Mouse (Mus musculus) layer of hippocampus, adult 9-10 months (tissue): ENCODE results near the gene Icam5.
"Not testable (repeated sequence)": the region's sequence is repeated elsewhere in the genome, so short reads cannot be mapped to it uniquely, and the experiment has no call there.

Experiments used
- DNase-seq: peaks from one replicate; pipeline ENCODE4 v3.0.0; 2022; ENCODE audit warnings: low spot score

The Icam5 gene

DNA sequence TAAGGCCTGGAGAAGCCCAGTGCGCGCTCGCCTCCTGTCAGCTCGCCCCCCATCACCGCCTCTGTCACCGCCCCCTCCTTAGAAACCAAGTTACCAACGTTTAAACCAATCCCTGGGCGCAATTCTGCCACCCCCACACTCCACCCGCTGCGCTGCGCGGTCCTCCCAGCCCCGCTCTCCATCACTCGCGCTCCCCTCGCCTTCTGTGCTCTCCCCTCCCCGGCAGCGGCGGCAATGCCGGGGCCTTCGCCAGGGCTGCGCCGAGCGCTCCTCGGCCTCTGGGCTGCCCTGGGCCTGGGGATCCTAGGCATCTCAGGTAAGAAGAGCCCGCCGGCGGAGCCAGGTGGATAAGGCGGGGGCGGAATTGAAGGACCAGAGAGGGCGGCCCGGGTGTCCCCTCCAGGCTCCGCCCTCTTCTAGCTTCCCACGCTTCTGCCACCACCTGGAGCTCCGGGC lies at the start of gene Icam5:
Gene Icam5, plus strand, starts transcription at position 178 of the 456 bp plus-strand sequence.
- no peak for DNase-seq

DNA sequence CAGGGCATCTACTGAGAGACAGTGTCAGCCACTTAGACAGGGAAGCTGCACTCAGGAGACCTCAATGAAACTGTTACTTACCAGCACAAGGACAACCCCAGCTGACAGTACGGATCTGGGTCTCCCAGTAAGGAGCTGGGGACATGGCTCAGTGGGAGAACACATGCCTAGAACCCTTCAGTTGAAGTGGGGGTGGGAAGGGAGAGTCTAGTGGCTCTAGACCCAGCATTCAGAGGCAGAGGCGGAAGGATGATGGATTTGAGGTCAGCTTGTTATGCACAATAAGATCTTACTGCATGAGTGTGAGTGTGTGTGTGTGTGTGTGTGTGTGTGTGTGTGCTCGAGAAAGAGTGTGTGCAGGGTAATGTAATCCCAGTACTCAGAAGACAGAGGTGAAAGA lies 49.7 kb upstream of the Icam5 start:
- DNase-seq, result no peak

DNA sequence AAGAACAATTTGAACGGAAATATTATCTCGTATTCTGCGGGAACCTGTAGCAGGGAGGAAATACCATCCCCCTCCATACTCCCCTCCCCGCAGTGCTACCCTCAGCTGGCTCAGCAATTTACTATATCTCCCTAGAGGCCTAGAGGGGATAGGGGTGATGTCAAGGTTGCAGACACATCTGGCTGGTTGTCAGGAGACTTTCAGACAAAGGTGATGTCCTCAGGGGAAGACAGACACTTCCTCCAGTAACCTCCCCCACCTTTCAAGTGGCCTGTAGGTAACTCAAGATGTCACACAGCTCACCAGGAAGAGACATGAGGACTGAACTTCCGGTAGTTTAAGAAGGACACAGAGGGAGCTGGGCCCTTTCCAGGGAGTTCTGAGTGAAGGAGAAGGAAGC lies 48.7 kb upstream of the Icam5 start:
- no peak for DNase-seq

DNA sequence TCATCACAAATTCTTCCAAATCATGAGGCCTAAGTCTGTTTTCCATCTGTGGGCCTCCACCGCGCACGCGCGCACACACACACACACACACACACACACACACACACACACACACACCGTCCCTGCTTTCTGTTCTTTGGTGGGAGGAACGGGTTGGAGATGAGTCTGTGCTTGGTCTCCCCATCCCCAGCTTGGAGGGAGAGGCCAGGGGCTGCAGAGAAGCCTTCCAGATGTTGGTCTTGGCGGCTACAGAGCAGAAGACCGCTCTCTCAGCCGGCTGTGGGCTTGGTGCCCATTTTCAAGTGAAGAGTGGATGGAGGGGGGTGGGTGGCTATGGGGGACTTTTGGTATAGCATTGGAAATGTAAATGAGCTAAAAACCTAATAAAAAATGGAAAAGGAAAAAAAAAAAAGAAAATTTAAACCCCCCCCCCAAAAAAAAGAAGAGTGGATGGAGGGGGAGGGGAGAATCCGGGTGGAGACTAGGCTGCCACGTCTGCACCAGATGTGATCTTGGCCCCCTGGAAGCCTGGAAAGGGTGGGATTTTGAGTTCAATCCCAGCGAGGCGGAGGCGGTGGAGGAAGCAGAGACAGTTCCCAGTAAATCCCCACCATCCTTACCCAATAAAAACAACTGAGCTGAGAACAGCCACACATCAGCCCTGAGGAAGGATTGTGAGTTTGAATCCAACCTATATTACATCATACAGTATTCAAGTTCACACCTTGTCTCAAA lies 44.8 kb upstream of the Icam5 start:
- no peak for DNase-seq

DNA sequence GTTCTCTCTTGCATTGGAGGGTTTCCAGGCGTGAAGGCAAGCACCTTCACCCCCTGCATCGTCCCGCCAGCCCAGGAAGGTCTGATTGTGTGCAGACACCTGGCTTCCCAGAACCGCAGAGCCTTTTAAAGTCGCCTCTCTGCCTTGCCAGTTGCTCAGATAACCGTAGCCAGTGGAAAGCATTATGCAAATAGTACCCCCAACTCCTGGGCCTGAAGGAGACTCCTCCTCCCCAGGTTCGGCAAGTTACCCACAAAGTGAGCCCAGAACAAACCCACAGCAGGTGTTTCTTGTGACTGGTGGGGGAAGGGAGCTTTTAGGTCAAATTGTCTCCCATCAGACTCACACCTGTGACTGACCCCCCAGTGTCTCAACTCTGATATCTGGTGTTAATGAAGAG lies 43.9 kb upstream of the Icam5 start:
- DNase-seq, result no peak

DNA sequence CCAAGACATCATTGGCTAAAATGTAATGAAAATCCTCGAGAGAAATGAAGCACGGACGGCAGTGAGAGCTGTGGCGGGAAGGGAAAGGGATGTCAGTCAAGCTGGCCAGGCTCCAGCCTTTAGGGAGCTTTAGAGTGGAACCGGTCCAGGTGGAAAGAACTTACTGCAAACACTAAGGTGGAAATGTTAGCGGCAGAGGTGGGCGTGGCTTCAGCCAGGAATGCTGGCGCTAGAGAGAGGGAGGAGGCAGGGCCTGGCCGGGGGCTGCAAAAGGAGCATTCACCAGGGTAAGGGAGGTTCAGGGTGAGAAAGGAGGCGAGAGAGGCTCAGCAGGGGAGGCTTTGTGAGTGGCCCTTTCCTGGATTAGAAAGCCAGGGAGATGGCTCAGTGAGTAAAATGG lies 41.0 kb upstream of the Icam5 start:
- no peak for DNase-seq

DNA sequence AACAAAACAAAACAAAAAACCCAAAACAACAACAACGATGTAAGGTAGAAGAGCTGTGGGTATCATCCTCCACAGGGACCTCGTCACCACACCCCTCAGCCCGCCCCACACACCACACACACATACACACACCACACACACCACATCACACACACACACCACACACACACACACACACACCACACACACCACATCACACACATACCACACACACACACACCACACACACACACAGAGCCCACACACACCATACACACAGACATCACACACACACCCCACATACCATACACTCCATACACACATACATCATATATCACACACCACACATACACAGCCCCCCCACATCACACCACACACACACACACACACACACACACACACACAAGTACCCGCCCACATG lies 40.3 kb upstream of the Icam5 start:
- no peak for DNase-seq

DNA sequence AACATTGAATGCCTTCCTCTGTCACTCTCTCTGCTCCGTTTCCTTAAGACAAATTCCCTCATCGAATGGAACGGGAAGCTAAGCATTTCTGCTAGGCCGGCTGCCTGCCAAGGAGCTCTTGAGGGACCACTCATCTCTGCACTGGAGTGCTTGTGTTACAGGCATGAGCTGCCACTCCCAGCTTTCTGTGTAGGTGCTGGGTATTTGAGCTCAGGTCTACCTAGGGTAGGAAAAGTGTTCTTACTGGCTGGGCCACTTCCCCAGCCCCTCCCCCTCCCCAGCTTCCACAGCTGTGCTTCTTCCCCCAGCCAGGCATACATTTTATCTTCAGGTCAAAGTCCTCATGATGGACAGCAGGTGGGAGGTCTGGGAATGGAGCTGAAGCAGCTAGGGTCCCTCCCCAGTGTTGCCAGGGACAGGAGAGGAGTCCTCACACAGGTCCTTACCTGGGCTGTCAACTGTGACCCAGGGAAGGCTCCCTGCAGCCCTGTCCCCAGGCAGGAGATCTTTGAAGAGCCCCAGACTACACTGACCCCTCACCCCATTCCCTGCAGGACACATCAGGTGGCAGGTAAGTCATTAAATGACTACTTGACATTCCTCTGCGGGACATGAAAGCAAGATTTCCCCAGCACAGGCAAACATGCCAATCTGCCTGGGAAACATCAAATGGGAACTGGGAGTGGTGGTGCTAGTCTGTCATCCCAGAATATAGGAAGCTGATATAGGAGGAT lies 38.5 kb upstream of the Icam5 start:
- DNase-seq, result no peak

DNA sequence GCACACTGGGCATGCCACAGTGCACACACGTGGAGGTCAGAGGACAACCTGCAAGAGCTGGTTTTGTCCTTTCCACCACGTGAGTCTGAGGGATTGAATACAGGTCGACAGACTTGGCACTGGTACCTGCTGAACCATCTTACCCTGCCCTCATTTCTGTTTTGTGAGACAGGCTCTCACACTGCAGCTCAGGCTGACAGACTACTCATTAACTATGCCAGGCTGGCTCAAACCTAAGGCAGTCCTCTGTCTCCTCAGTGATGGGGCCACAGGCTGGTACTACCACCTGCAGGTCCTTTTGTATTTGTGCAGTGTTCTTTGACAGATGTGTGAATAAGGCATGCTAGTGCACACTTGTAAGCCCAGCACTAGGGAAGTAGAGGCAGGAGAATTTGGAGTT lies 36.8 kb upstream of the Icam5 start:
- DNase-seq, result no peak

DNA sequence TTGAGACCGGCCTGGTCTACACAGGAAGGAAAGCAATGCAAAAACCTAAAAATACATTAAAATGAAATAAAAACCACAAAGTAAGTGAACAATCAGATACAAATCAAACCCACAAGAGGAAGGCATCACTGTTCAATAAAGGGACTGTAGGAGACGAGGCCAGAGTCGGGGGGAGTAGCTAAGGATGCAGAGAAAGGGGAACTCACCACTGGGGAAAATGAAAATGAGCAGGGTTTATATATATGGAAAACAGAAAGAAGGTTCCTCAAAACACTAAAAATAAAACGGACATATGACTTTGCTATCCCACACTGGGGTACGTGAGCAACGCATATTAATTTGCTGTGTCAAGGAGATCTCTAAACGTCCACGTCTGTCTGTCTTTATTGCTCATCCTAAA lies 34.8 kb upstream of the Icam5 start:
- DNase-seq, result no peak

DNA sequence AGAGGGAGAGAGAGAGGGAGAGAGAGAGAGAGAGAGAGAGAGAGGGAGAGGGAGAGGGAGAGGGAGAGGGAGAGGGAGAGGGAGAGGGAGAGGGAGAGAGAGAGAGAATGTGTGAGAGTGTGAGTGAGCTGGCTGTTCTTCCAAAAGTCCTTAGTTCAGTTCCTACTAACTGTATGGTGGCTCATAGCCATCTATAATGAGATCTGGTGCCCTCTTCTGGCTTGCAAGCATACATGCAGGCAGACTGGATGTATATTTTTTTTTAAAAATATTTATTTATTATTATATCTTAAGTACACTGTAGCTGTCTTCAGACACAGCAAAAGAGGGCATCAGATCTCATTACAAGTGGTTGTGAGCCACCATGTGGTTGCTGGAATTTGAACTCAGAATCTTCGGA lies 33.5 kb upstream of the Icam5 start:
- DNase-seq, result not testable (repeated sequence)

DNA sequence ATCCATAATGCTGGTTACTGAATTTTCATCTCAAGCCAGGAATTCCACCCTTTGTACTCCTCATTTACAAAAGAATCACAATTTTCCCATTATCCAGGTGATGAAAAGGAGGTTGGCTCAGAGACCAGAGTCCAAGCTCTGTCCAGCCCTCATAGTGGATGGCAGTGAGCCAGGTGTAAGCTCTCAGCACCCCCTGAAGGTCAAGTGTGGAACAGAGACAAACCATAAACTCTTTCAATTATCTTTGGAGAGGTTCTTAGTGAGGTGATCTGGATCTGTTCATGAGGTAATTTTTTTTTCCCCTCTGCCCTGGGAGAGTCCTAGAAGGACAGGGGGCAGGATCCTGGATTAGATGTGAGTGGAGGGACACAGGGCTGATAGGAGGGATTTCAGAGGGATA lies 31.1 kb upstream of the Icam5 start:
- DNase-seq, result no peak

DNA sequence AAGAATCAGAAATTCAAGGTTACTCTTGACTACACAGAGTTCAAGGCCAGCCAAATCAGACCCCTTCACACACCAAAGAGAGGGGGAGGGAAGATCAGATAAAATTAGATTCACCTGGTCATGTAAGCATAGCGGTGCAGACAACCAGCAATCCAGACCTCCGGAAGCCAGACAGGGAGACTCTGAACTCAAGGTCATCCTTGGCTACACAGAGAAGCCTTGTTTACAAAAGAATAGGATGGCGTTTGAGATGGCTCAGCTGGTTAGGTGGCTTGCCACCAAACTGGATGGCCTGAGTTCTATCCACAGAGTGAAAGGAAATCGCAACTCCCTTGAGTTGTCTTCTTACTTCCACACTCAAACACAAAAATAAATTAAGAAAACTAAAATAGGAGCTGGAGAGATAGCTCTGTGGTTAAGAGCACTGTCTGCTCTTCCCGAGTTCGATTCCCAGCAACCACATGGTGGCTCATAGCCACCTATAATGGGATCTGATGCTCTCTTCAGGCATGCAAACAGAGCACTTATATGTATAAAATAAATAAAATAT lies 30.1 kb upstream of the Icam5 start:
- no peak for DNase-seq

DNA sequence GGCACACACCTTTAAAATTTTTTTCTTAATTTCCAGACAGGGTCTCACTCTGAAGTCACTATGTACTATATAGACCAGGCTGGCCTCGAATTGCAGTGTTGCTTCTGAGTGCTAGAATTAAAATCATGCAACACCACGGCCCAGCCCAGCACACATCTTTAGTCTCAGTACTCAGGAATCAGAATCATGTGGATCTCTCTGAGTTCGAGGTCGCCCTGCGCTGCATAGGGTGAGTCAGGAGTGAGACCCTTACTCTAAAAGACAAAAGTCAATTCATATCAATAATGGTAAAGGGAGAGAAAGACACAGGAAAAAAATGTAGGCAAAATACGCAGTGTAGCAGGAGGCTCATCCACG lies 29.6 kb upstream of the Icam5 start:
- DNase-seq, result no peak

DNA sequence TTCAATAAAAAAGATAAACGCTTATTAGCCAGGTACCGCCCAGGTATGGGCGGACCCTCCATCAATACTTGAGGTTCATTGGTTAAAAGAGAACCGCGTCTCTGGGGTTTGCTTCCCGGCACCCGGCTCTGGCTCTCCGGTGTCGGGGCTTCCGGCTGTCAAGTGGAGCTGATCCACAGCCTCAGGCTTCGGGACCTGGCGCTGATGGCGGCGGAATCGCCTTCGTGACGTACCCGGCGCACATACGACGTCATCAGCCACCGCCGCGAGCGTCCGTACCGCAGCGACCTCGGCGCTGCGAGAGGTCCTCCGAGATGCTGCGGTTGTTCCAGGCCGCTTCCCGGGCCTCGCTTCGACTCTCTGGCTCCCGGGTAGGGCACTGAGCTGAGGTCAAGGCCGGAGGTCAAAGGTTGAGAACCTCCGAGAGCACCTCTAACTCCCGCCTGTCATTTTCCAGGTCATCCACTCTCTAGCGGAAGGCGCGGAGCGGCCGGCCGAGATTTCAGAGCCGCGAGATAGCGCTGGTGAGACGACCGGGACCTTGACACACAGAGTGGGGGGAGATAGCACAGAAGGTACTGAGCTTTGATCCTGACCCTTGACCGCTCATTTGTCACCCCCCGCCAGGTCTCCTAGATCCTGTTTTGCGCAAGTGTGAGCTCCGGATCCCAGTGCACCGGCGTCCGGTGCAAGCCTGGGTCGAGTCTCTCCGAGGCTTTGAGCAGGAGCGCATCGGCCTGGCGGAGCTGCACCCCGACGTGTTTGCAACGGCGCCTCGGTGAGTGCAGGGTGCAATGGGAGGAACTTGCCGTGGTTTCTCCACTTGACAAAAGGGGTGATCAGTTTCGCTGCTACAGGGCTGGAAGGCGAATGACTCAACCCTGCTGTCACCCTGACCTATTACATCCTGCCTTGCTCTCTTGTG lies 29.0 kb upstream of the Icam5 start, which contains the start of gene Mrpl4:
Gene Mrpl4, plus strand, starts transcription at position 112 of the 925 bp plus-strand sequence.
- DNase-seq, result peak; percentile 67

DNA sequence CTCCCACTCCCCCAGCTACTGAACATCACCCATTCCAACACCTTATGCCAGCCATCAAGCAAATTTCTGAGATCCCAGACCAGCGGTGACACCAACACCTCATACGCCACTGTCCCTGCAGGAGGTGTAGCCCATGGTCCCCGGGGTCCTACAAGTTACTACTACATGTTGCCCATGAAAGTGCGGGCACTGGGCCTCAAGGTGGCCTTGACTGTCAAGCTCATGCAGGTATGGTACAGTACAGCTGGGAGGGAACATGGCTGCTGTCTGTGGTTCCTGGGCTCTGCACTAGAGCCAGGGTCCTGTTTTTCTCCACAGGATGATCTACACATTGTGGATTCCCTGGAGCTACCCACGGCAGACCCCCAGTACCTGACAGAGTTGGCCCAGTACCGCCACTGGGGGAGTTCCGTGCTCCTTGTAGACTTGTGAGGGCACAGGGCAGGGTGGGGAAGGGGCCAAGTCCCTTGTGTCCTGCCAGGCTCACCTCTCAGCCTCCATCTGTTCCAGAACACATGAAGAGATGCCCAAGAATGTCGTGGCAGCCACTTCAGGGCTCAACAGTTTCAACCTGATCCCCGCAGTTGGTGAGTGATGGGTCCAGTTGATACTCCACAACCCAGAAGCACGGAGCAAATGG lies 24.4 kb upstream of the Icam5 start:
- no peak for DNase-seq

DNA sequence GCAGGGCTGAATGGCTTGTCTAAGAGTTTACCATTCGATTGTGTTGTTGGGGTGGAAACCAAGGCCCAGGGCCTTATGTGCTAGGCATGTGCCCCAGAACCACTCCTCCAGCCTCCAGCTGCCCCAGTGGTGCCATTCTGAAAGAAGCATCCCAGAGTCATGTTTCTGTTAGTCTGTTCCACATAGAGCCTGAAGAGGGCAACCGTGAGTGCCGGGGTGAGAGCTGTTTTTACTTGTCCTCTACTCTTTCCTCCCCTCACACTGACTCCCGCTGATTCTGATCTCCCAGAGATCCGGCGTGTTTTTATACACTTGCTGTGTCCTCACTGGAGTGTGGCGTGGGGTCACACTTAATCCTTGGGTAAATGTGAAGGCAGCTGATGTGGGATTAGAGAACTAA lies 23.9 kb upstream of the Icam5 start:
- no peak for DNase-seq

DNA sequence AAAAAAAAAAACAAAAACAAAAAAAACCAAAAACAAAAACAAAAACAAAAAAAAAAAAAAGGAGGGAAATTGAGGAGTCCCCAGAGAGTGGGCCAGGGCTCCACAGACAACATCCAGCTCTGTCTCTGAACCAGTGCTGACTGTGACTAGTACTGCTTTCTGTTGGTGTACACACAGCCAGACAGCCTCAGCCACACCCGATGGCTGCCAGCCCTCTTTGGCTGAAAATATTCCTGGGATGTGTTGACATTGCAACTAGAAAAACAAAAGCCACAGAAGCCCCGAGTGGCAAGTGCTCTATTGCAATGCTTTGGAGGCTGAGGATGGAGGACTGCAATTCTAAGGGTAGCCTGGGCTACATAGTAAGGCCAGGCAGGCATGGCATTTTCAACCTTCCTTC lies 21.5 kb upstream of the Icam5 start:
- DNase-seq, result no peak

DNA sequence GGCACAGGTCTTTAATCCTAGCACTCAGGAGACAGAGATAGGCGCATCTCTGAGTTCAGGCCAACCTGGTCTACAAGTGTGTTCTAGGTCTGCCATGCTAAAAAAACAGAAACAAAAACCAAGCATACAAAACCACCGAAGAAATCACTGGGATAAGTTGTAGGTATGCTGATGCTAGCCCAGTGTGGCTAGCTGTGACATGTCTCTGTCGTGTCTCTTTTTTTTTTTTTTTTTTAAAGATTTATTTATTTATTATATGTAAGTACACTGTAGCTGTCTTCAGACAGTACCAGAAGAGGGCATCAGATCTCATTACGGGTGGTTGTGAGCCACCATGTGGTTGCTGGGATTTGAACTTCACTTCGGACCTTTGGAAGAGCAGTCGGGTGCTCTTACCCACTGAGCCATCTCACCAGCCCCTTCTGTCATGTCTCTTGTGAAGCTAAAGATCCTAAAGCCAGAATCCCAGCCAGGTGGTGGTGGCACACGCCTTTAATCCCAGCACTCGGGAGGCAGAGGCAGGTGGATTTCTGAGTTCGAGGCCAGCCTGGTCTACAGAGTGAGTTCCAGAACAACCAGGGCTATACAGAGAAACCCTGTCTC lies 20.8 kb upstream of the Icam5 start:
- not testable (repeated sequence) for DNase-seq

DNA sequence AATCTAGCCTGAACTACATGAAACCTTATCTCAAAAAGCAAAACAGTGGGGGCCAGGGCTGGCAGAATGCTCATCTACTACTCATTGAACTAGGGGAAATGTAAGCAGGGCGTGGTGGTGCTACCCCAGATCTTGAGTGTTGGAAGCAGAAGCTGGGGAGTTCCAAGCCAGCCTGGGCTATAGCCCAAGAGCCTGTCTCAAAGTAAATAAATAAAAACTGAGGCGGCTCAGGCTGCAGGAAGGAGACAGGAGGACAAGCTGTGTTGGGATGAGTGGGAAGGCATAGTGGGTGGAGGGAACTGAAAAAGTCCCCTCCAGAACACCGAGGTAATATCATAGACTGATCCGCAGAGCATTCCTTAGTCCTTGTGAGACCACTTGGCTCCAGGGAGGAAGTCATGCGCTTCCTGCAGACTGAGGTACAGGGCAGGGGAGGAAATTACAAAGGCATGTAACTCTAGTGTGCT lies 20.0 kb upstream of the Icam5 start:
- DNase-seq, result no peak

DNA sequence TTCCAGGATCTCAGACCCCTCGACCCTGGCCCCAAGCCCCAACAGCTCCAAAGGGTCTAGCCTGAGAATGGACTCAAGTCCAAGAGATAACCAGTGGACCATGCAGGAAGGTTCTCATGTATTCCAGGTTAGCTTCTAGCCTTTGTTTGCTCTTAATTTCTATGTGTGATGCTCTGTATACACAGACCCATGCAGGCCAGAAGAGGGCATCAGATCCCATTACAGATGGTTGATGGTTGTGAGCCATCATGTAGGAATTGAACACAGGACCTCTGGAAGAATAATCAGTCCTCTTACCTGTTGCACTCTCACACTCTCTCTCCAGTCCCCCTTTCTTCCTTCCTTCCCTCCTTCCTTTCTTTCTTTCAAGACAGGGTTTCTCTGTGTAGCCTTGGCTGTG lies 19.5 kb upstream of the Icam5 start:
- DNase-seq, result no peak
